Mouse (Mus musculus) splenic B cell, adult 2 months (primary cell): ENCODE measurements around the gene Coq4.
"Not testable (repeated sequence)": the region's sequence is repeated elsewhere in the genome, so short reads cannot be mapped to it uniquely, and the experiment has no call there.

ENCODE experiments used
- DNase-seq: peaks from one replicate; pipeline ENCODE4 v3.0.0-alpha.2; 2011; ENCODE audit warnings: low read depth, low spot score
- H3K27me3 ChIP-seq: 2 replicates; pipeline ENCODE4 v1.6.1; 2012; ENCODE audit warnings: mild to moderate bottlenecking, low read length, moderate library complexity, mixed read lengths; ENCODE audit not compliant: control insufficient read depth, poor library complexity, insufficient read depth, severe bottlenecking
- H3K36me3 ChIP-seq: 2 replicates; pipeline ENCODE4 v1.6.1; 2012; ENCODE audit warnings: mild to moderate bottlenecking, low read length, moderate library complexity, mixed read lengths; ENCODE audit not compliant: control insufficient read depth, poor library complexity, insufficient read depth, severe bottlenecking

Gene Coq4

DNA sequence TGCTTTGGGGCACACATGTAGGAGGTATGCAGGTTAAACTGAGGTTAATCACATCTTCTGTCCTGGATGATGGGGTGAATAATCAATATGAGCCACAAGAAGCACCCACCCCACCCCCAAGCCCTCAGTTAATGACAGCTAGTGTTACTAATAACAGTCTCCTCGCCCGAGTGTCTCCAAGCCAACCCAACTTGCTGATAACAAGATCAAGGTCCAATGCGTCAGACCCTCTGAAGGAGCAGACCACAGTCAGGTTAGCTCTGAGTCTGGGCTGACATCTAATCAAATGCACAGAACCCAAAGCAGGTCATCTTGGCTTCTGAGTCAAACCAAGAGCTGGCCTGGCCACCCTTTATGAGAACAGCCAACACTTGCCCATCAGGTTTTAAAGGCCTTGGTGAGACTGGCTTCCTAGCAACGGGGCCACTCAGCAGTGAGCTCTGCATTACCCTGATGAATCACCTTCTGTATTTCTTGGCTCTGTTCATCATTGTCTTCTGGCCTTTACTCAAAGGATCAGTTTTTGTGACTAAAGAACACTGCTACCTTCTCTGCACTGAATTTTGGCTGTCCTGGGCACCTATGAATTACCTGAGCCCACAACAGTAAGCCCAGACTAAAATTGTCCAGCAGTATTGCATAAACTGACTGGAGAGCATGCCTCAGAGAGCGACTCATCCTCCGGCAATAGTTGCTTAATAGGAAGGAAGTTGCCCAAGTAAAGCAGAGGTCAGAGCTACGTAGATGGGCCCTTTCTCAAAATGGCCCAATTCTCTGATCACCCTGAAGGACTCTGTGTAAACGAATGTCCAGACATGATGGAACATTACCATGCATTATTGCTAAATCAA, 15.5 kb upstream of the Coq4 start:
- DNase-seq, result no peak
- H3K36me3 ChIP-seq, result peaks cover 2% of the 10 kb centered on the region; the same call in 1 of the 2 replicates
- no peaks in the 10 kb centered on the region; the same call in 1 of the 2 replicates for H3K27me3 ChIP-seq

DNA sequence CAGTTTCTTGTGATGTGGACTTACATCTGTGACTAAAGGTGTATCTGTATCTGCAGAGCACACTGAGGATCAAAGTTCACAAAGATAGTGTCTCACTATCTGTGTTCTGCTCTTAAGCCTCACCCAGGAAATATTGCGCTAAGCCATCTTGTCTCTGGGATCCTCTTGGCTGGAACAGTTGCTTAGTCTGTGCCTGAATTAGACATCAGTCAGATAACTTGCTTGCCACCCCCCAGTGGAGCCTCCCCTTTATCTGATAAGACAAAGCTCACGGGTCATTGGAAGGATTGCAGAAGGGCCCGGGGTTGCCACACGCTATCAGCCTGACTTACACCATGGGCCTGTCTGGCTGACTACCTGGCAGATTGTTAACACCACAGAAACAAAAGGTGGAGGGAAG, 14.0 kb upstream of the Coq4 start:
- no peak for DNase-seq
- H3K36me3 ChIP-seq, result peaks cover 10% of the 10 kb centered on the region
- no peaks in the 10 kb centered on the region; the same call in 1 of the 2 replicates for H3K27me3 ChIP-seq

DNA sequence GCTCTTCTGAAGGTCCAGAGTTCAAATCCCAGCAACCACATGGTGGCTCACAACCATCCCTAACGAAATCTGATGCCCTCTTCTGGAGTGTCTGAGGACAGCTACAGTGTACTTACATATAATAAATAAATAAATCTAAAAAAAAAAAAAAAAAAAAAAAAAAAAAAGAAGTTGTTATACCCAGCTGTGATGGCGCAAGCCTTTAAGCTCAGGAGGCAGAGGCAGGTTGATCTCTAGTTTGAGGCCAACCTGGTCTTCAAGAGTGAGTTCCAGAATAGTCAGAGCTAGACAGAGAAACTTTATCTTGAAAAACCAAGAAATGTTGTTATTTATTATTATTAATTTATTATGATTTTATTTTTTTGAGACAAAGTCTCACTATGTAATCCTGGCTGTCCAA, 6.0 kb upstream of the Coq4 start:
- H3K27me3 ChIP-seq, DNase-seq: not testable (repeated sequence)
- peaks cover 48% of the 10 kb centered on the region for H3K36me3 ChIP-seq

DNA sequence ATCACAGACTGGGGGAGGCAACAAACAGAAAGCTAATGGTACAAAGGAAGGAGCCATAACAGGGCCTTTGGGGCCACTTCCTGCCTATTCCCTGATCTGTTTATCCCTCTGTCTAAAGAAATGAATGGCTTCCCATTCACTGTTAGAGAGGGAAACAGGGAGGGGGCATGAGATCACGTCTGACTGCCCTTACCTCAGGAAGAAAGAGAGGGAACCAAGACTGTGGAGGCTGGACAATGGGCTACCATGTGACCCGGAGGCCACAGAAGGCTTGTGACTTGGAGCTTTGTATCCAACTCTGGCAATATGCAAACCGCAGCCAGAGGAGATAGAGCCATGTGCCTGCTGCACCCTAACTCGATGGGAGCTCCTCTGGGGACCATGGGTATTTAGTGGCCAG, 3.0 kb upstream of the Coq4 start:
- no peaks in the 10 kb centered on the region for H3K27me3 ChIP-seq
- no peak for DNase-seq
- H3K36me3 ChIP-seq, result peaks cover 35% of the 10 kb centered on the region

DNA sequence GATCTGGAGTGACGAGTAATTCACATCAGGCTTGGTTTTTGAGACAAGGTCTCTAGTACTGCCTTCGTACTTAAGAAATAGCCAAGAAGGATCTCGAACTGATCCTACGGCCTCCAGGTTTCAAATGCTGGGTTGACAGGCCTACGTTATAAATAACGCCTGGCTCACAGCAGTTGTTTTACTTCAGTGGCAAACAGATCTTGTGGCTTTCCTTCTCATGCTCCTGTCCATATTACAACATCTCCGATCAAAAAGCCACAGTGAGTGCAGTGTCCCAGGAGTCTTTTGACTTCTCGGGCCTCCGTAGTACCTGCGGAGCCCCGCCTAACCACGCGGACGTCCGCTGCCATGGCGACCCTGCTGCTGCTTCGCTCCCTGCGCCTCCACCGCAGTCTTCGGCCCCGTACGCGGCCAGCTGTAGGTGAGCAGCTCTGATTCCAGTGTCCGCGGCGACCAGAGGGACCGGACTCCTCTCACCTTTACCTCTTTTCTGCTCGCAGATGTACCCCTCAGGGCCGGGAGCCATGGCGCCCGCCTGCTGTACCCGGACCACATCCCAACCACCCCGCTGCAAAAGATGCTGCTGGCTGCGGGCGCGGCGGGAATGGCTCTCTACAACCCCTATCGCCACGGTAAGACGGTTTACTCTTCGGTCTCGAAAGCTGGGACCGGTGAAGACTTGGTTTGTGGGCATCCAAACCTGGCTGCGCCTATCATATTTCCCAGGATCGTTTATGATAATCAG, 816 bp downstream of the Coq4 start, which contains the start of gene Trub2:
Gene Trub2, minus strand, starts transcription at position 566 of the 745 bp plus-strand sequence.
- Histone ChIP-seq H3K36me3 (peaks cover 14% of the 10 kb centered on the region), H3K27me3 (no peaks in the 10 kb centered on the region)
- DNase-seq, result peak; percentile 84

DNA sequence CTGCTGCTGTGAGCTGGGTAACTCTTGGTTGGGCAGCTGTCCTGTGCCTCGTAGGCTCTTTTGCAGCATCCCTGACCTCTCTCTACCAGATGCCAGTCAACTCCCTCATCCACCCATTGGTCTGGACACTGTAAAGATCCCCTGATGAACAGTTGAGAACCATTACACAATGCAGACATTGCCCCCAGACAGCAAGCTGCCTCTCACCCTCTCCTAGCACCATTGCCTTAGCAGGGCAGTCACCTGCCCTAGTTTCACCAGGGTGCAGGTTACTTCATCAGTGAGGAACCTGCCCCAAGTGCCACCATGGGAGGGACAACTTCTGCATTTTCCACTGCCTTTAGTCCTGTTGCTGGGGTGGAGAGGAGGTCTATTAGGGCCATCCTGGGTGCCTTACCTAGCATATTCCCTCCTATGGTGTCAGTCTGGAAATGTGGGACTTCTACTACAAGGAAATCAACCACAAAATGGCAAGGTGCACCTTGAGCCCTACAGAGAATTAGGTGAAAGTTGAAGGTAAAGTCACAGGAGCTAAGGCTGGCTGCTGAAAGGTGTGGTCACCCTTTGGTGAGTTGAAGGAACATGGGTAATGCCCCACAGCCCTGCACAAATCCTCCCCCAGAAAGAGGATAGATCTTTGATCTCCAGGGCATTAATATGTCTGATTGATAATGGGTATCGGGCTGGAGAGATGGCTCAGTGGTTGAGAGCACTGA, 5.6 kb downstream of the Coq4 start:
- no peaks in the 10 kb centered on the region for H3K36me3 ChIP-seq
- no peaks in the 10 kb centered on the region for H3K27me3 ChIP-seq
- no peak for DNase-seq

DNA sequence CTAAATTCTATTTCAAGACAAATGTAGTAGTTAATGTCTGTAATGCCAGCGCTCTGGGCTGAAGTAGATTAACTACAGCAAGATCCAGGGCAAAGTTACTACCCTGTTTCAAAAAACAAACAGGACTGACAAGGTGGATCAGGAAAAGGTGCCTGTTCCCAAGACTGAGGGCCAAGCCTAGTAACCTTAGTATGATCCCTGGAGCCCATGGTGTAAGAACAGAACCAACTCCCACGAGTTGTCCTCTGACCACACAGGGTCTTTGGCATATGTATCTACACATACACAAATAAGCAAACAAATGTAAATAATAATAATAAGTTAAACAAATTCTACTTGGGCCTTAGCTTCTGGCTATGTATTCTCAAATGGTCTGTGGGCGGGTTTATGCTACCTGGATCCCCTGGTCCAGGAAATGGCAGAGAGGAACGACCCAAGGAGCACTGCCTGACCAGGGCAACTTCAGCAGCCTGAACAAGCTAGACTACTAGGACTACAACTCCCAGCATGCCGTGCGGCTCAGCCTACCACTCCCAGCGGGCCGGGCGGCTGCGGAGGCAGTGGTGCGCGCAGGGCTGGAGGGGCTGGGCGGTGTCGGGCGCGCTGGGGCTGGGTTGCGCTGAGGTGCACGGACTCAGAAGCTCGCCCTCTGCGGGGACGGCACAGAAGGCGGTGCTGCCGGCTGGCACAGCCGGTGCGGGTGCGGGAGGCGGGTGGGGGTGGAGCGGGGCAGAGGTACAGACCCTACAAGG, 15.0 kb downstream of the Coq4 start, which contains the start of gene Slc27a4:
Gene Slc27a4, plus strand, starts transcription at position 560 of the 752 bp plus-strand sequence.
- Histone ChIP-seq H3K36me3 (no peaks in the 10 kb centered on the region), H3K27me3 (no peaks in the 10 kb centered on the region)
- peak; percentile 91 for DNase-seq

DNA sequence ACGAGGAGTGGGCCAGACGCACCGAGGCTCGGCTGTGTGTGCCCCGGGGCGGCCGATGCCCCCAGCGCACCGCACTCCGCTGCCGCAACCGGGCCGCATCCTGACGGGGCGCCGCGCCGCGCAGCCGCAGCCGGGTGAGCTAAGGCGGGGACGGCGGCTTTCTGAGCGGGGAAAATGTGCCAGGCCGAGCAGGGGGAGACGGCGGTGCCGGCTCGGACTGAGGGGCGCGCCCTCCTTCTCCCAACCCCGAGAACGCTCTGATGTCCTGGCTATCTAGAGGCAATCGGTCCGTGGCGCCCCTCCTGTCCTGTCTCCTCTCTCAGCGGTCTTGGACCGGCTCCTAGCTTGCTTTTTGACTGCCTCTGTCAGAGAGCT, 15.5 kb downstream of the Coq4 start:
- Histone ChIP-seq H3K36me3 (no peaks in the 10 kb centered on the region), H3K27me3 (no peaks in the 10 kb centered on the region)
- DNase-seq, result no peak

DNA sequence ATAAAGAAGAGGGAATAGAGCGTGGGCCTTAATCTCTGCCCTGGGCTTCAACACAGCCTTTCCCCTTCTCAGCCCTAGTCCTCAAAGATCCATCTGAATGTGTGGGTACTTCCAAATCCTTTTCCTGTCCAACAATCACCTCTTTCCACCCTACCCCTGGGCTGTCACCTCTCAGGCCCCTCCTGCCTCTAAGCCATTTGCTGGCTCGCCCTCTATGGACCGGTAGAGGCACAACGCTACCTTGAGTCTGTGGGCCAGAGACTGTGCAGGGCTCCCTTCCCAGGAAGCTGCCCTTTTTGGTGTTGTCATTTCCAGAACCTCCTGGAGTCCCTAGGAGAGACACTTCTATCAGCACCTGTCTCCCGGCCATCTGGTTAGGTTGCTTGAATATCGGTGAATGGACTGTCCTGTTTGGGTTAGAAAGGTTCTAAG, 16.1 kb downstream of the Coq4 start:
- H3K36me3 ChIP-seq, result no peaks in the 10 kb centered on the region
- DNase-seq, result peak; percentile 38

DNA sequence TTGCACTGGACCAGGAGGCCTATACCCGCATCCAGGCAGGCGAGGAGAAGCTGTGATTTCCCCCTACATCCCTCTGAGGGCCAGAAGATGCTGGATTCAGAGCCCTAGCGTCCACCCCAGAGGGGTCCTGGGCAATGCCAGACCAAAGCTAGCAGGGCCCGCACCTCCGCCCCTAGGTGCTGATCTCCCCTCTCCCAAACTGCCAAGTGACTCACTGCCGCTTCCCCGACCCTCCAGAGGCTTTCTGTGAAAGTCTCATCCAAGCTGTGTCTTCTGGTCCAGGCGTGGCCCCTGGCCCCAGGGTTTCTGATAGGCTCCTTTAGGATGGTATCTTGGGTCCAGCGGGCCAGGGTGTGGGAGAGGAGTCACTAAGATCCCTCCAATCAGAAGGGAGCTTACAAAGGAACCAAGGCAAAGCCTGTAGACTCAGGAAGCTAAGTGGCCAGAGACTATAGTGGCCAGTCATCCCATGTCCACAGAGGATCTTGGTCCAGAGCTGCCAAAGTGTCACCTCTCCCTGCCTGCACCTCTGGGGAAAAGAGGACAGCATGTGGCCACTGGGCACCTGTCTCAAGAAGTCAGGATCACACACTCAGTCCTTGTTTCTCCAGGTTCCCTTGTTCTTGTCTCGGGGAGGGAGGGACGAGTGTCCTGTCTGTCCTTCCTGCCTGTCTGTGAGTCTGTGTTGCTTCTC, 28.5 kb downstream of the Coq4 start:
- DNase-seq, result no peak
- Histone ChIP-seq H3K27me3 (no peaks in the 10 kb centered on the region), H3K36me3 (no peaks in the 10 kb centered on the region; the same call in none of the 2 replicates)

More for the DNA sequence above, 16.1 kb downstream of the Coq4 start:
- no peaks in the 10 kb centered on the region for H3K27me3 ChIP-seq

DNA sequence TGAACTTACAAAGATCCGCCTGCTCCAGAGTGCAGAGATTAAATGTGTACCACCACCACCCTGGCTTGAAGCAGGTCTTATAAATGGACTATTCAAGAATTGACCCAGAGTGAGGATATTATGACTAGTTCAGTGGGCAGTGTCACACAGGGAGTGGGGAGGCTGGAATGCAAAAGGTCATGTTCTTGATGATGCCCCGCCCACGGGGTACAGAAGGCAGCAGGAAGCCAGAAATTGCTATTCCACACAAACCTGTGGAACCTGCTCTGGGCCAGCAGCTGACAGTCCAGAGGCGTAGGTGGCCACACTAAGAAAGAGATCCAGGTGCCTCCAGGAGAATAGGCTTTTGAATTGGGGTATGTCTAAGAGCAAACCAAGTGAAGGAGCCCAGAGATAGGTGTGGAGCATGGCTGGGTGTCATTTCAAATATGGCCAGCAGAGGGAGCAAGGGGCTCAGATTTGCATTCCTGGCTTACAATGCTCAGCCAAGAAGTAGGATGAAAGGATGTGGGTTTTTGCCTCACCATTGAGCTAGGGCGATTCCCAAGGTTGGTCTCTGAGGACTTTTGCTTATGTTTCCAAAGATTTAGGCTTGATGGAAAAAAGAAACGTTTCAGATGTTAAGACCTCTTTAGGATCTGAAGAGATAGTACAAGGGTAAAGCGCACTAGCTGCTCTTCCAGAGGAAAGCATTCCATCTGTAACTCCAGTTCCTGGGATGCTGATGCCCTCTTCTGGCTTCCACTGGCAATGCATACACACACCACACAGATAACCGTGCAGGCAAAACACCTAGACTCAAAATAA, 30.3 kb downstream of the Coq4 start:
- DNase-seq, result peak; percentile 86
- no peaks in the 10 kb centered on the region; the same call in 1 of the 2 replicates for H3K36me3 ChIP-seq
- H3K27me3 ChIP-seq, result no peaks in the 10 kb centered on the region

DNA sequence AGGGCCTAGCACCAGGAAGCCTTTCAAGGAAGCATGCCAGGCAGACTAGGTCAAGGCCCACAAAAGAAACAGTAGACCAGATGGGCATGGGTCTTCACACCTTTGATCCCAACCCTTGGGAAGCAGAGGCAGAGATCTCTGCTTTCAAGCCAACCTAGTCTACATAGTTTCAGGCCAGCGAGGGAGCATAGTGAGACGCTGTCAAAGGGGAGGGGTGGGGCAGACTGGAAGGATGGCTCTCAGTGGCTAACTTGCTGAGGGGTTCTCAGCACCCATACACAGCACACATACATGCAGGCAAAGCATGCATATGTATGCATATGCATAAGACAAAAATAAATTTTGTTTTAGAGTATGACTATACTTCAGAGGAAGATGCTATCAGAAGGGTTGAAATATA, 32.1 kb downstream of the Coq4 start:
- Histone ChIP-seq H3K27me3 (no peaks in the 10 kb centered on the region), H3K36me3 (no peaks in the 10 kb centered on the region)
- DNase-seq, result no peak
